Mouse (Mus musculus): ENCODE results near the gene Slc6a2.

Gene Slc6a2

GRCm38 (mm10) chr8:93030664-93031063 lies 70.8 kb downstream of the Slc6a2 start:
- DNase-seq (ENCODE audit: low spot score) = no peak

DNA sequence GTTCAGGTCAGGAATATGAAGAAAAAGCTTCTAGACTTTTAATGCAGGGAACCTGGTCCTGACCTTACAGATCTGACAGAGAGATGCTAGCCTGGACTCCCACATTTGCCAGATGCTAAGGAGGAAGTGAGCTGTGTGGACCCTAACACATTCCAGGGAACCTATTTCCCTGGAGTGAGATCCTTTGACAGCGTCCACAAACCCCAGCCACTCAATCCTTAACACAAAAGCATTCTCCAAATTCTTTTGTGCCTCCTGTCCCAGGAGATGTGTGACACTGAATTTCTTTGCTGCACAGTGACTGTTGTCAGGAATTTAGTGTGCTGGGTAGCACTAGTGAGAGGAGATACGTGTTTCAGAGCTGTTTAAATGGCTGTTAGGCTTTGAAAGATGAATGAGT lies 79.0 kb downstream of the Slc6a2 start:
- DNase-seq (ENCODE audit: low spot score) = no peak

- DNase-seq (ENCODE audit: low spot score) = no peak
These were observed 80.4 kb downstream of the Slc6a2 start for GRCm38 (mm10) chr8:93040256-93040655.

DNA sequence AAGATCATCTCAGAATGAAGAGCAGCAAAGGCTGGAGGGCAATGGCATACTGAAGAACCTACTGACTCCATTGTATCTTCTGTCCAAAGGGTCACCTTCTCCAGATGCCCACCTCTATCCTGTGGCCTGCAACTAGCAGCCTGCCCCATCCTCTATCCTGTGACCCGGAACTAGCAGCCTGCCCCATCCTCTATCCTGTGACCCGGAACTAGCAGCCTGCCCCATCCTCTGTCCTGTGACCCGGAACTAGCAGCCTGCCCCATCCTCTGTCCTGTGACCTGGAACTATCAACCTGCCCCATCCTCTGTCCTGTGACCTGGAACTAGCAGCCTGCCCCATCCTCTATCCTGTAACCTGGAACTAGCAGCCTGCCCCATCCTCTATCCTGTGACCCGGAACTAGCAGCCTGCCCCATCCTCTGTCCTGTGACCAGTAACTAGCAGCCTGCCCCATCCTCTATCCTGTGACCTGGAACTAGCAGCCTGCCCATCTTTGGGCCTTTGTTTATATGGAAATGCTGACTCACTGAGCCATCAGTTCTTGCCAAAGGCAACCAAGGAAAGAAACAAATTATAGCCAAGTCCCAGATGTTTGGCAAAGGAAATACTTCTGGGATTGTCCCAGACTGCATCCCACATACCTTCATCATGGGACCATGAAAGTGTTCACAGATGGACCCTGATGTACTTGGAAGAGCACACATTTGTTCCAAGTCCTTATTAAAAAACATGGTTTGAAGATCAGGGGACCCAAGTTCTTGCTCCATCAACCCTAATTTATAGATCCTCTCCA lies 81.1 kb downstream of the Slc6a2 start:
- DNase-seq (ENCODE audit: low spot score) = no peak

DNA sequence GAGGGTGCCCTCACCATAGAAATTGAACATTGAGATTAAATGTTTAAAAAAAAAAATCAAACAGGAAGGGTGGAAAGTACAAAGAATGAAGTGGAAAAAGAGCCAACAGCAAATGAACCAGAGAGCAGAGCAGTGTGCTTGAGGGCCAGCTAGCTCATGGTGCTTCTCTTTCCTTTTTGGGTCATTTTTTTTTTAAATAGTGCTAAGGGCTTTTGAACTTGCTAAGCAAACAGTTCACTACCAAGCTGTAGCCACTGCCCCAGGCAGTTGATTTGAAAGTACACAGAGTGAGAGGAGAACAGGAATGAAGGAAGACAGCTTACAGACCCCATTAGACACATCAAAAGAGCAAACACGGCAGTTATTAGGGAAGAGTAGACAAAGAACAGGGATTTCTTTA lies 83.2 kb downstream of the Slc6a2 start:
- DNase-seq (ENCODE audit: low spot score) = no peak

- DNase-seq (ENCODE audit: low spot score) = no peak
These were observed 88.2 kb downstream of the Slc6a2 start, which contains the start of gene Ces1a for GRCm38 (mm10) chr8:93048092-93048491. Ces1a (minus strand) TSS chr8:93048192.

- no peak for DNase-seq (ENCODE audit: low spot score)
These were observed 88.9 kb downstream of the Slc6a2 start for GRCm38 (mm10) chr8:93048510-93049416.

Data from ovary, postnatal 10 days (tissue).